Mouse (Mus musculus) cerebellum, adult 18-20 months (tissue): ENCODE measurements around the gene Rnft2.

Source experiments
- DNase-seq, 2 experiments: peaks; one replicate each; pipeline ENCODE4 v3.0.0; 2021

The Rnft2 gene

DNA sequence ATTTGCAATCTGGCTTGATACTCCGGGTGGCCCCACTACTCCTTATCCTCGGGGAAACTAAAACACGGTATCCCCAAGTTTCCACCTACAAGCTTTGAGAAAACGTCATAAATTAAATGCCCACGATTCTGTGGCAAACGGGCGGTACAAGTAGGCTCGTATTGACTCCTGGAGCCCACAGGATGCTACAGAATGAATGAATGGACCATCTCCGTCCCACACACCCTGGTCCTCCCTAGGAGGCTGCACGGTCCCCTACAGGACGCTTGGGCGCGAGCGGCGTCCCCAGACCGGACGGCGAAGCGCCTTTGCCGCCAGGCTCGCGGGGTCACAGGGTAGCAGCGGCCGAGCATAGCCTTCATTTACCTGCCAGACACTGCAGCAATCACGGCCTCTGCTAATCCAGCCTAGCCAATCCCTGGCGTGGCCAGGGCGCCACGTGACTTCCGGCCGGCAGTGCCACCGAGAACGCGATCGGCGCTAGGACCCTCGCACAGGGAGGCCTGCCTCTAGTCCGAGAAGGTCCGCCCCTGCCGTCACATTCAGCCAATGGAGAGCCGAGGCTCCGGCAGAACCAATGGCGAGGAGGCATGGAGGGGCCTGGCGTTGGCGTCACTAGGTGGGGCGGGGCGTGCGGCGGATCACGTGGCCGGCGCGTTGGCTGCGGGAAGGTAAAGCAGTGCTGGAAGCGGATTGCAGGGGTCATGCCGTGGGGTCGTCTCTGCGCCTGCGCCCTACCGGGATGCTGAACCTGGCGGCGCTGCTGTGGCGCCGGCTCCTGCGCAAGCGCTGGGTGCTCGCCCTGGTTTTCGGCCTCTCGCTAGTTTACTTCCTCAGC is at the start of gene Rnft2, which contains the start of gene 2410131K14Rik:
Gene Rnft2 (minus strand): TSS at position 511 of the 838 bp plus-strand sequence.
Gene 2410131K14Rik (plus strand): TSS at position 622 of the 838 bp plus-strand sequence.
- DNase-seq = peak; percentile 99 to 100

DNA sequence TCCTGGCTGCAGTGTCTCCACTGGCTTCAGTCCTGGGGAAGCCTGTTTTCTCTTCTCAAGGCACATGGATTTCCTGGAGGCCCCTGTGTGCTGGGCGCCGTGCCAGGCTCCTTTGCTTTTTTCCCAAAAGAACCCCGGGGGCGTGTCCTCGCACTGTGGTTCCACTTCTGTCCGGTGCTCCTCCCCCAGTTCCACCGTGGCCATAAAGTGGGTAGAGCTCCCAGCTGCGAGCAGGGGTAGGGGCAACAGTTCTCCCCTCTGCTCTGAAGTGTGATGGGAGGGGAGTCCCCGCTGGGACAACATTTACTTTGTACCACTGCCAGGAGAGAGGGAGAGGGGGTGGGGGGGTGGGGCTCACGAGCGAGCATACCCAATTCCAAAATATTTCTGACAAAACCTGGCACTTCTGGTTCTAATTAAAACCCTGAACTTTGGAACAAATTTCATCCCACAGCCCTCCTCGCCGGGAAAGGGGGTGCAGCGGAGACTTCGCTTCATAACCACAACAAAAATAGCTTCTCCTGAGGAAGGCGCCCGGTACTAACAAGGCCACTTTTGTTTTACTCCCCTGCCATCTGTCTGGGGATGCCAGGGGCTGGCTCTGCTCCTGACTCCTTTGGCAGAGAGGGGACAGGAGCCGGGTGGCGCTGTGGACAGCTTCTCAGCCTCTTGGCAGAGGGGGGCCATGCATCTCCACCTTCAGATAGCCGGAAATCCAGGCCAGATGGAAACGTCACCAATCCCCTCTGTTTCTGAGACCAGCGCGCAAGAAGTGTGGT is 49.4 kb upstream of the Rnft2 start:
- DNase-seq = peak; percentile 70 to 75

DNA sequence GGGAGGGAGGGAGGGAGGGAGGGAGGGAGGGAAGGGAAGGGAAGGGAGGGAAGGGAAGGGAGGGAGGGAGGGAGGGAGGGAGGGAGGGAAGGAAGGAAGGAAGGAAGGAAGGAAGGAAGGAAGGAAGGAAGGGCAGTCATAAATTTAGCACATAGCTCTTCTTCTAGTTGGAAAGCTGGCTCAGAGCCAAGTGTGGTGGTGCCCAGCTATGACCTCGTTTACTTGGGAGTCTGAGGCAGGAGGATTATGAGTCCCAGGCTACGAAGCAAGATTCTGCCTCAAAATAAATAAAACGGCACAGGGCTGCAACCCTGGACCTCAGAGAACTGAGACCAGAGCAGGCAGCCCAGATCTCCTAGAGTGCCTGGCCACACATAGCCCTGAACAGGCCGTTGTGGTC is 47.6 kb upstream of the Rnft2 start:
- DNase-seq = no peak

DNA sequence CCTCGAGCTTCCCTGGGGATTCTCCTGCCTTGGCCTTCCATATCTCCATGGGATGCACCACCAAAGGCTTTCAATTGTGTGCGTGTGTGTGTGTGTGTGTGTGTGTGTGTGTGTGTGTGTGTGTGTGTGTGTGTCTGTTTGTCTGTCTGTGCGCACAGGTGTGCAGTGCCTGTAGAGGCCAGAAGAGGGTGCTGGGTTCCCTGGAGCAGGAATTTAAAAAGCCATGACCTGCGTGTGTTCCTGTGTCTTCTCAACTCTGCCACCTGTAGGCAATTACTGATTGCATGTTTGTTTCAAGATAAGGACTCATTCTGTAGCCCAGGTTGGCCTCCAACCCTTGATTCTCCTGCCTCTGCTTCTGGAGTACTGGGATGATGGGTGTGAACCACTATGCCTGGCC is 46.5 kb upstream of the Rnft2 start:
- no peak for DNase-seq

DNA sequence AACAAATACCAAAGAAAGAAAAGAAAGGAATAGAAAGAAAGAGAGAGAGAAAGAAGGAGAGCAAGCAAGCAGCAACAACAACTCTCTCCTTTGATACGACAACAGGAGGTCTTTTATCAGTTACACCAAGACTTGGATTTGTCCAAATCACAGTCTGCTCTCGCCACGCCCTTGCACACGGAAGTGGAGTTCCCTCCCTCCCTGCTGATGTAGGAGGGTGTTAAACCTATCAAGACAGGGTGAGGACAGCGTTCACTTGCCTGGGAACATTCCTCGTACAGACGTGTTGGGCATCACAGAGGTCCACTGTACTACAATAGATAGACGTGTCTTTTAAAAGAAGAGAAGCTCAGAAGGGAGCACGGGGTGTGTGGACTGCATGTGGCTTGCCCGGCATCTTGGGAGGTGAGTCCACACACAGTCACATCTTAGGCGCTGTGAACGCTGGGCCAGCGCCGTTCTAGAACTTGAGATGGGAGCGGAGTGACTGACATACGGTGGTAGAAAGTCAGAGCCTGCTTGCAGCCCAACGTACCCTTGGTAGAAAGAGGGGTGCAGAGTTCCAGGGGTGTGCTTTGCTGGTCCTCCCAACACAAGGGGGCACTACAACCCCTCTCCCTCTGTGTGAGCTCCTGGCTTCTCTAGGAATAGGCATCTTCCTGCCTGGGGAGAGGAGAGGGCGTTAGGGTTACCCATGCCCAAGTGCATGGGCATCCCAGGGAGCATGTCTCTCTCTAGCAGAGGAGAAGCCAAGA is 33.0 kb upstream of the Rnft2 start:
- no peak for DNase-seq

DNA sequence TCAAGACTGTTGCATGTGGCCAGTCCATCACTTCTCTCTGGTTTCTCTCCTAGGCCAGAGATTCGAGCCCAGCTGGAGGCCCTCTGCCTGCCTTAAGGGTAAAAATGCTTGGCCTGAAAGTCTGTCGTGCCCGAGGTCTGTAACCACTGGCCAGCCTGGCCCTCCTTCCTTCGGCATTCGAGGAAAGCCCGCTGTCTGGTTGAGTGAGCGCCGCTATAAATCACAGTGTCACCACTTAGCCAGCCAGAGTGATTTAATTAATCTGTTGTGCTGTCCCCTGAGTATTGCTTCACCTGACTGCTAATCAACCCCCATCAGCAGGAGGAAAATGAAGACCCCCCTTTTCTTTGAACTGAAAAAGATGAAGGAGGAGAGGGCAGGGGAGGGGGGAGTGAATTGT is 31.8 kb upstream of the Rnft2 start:
- no peak for DNase-seq

DNA sequence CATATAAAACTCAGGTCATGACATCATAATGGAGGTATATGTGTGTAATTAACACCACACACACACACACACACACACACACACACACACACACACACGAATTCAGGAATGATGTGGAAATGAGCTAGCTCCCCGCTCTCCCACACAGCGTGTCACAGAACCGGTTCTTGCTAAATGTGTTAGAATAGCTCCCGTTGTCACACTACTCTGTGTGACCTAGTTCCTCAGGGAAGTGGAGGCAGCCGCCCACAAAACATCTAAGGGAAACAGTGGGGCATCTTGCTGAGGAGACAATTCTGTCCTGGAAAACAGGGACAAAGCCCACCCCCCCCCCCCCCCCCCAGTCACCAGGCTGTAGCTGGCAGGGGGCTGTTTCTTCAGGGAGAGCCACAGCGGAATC is 31.4 kb upstream of the Rnft2 start:
- DNase-seq = no peak

DNA sequence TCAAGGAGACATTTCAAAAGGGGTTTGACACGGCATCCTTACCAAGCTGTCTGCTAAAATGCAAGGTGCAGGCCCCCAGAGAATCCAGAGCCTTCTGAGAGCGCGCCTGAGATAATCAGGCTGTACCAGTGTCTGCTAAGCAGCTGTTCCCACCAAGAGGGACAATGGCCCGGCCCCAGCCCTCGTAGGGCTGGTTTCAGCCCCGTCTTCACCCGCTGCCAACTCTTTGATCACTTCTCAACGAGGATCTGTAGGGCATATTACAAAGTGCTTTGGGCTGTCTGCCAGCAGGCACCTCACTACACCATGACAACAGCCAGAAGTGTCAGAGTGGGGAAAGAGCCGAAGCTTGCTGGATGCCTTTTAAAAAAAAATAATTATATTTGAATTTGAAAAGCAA is 29.6 kb upstream of the Rnft2 start:
- DNase-seq = no peak

DNA sequence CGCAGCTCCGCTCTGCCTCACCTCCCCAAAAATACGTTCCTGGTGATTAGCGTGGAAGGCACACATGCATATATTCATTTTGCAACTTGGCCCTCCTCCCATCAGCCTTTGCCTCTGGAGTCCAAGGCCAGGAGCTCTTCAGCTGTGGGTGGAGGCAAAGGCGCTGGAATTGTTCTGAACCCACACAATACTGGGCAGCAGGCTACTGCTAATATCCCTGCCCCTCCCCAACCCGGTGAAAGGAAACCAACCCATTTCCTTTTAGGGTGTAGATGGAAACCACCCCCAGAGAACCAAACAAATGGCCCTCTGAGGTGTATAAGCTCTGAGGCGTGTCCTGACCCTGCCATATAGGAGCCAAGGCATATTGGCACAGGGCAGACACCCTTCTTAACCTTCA is 28.5 kb upstream of the Rnft2 start:
- no peak for DNase-seq

DNA sequence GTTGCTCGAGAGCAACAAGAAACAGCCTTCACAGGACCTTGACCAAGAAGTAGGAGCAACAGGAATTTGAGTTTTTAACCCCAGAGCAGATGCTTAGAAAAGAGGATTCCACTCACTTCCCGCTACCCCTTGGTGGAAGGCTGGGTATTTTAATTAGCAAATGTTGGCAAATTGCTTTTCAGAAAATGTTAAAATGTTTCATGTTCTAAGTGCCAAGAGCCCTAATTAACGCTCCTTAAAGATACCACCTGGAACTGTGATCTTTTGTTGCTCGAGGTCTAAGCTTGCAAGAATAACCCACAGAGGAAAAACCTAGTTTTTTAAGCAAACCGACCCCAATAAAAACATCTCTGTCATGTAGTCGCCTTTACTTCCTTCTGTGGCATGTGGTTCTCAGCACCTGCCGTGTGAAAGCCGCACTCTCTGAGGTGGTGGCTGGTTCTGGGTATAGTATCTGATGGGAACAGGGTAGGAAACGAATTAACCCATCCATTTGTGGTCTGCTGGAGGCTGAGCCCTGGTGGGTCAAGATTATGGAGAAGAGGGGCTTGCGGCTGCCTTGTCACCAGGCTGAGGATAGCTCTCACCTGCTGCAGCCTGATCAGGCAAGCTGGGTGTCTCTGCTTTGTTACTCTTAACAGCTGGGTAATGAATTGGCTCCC is 26.7 kb upstream of the Rnft2 start:
- DNase-seq = no peak

DNA sequence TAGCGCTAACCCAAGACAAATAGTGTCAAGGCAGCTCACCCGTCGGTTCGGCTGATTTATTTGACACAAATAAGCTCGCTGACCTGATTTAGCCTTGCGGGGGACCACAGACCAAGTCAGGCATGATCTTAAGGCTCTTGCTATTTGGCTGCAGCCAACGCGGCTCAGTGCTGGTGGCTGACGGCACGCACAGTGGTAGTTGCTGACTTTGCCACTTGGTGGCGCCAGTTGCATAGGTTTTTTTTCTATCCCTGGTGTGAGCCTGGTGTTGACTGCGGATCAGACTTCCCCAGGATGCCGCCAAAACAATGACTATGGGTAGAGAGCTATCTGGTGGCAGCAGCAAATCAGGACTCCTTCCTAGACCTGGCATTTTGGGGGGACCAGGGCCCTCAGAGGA is 24.1 kb upstream of the Rnft2 start:
- peak; percentile 90 to 94 for DNase-seq

DNA sequence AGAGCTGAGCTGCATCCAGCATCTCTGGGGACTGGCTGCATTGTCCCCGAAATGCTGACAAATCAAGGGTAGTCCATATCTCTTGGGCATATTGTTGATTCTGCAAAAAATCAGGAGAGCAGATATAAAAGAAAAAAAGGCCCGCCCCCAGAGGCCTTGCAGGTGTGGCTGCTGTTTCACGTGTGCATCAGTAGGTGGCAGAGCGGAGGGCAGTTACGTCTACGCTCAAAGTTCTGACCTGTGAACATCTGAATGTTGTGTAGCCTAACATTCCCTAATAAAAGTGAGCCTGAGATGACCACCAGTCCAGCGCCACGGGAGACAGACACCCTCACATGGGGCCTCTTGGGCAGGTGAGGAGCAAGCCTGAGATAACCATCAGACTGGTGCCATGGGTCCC is 21.4 kb upstream of the Rnft2 start:
- DNase-seq = no peak

DNA sequence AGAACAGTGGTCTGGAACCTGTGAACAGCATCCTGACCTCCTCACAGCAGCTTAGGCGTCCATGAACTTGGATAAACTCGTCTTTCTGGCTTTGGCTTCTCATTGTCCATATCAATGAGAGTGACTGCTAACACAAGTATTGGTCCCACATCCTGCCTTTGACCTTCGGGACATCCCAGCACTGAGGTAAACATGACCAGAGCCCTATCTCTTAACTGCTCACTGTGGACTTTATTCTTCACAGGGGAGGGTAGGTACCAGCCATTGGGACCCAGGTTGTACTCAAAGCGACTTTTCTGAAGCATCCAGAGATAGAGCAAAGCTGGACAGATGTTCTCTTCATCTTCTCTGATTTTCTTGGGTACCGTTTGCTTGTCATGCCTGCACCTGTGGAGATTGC is 20.4 kb upstream of the Rnft2 start:
- no peak for DNase-seq

DNA sequence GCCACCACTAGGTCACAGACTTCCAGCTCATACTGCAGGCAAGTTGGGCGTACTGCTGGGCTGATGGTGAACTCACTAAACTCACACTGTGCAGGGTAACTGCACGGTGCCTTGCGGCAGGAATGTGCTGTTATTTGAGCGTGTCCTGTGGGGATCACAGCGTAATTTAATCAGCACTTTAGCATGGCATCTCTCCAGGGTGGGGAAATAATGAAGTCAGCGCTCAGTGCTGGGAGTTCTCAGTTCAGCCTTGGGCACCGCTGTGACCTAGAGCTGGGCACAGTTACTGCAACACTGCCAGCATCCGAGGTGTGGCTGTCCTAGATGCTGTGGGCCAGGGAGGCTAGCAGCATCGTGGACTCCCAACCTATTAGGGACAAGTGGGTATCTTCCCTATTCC is 19.4 kb upstream of the Rnft2 start:
- no peak for DNase-seq

DNA sequence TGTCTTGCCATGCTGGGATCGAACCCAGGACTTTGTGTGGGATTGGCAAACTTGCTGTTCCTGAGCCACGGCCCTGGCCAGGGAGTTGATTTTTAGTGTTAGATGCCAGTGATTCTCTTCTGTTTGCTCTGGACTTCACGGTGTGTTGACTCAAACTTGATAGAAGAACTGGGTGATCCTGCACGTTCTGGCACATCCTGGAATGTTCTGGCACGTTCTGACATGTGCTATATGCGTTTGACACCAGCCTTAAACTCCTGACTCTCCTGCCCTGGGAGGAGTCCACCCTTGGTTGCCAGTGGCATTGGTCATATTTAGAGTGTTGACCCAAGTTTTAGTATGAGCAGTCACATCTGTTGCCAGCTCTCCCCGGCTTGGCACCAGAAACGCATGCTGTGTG is 17.5 kb upstream of the Rnft2 start:
- DNase-seq = no peak

DNA sequence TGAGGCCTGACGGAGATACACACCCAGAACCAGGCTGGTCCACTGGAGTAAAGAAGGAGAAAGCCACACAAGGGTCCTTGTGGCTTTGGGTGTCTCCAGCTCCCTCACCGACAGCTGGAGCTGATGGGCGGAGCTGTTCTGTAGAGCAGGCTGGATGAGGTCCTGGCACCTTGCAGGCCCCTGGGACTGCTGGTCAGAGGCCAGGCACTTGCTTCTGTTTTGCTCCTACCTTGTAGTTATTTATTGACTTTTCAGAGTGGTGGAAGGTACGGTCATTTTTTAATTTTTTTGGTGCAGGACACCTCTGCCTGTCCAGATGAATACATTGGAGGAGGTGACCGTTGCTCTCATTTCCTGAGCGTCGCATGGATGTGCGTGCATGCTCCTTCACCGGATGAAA is 16.3 kb upstream of the Rnft2 start:
- DNase-seq = no peak

DNA sequence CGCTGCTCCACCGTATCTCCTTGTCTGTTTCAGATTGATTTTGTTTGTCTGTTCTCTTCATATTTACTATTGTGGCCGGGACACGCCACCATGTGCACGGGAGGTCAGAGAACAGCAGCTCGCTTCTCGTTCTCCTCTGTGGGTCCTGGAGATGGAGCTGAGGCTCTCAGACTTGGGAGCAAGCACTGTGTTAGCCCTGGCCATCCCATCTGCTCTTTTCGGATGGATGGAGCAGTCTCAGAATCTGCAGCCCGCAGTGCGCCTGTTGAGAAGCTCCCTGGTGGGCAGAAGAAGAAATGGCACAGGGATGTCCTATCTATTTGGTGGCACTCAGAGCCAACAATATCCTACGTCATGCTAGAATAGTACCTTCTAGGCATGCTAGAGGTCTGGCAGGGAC is 15.7 kb upstream of the Rnft2 start:
- DNase-seq = peak; percentile 47 to 65

DNA sequence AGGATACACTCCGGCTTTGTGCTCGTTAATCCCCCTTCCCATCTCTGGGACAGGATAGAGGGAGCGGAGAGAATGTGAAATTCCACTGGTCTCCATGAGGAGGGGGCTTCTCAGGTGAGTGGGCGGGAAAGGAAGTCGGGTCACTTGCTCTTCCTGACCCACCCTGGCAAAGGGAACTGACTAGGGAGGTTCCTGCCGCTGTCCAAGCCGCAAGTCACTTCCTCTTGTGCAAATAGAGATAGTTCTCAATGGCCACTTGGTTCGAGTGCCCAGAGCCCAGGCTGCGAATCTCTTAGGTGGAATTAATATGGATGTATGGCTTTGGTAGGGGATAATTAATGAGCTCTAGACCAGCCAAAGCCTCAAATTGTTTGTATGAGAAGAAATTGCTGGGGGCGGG is 15.1 kb upstream of the Rnft2 start:
- no peak for DNase-seq

DNA sequence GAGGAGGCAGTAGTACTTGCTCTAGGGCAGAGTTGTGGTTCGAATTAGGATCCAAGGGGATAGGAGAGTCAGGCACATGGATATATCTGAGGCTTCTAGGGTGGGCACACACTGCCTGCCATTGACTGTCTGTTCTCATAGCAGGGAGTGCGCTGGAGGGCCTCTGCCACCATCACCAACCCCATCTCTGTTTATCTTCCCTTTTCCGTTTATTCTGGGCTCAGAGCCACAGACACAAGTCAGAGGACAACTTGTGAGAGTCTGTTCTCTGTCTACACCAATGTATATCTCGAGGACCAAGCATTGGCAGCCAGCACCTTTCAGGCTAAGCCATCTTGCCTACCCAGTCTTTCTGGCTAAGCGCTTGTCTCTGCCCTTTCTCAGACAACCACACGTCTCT is 14.7 kb upstream of the Rnft2 start:
- no peak for DNase-seq

DNA sequence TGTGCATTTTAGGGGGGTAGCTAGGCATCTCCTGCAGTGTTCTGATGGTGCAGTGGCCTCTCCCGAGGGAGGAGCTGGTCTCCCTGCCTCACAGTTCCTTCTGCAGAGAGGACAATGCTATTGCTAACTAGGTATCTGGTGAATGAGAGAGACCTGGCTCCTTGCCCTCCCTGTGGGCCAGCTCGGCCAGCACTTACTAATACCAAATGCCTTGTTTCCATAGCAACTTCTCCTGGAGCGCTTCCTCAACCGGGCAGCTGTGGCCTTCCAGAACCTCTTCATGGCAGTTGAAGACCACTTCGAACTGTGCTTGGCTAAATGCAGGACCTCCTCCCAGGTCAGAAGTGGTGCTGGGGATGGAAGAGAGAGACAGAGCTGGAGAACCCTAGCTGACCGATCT is 14.2 kb upstream of the Rnft2 start:
- DNase-seq = peak; percentile 69 to 70

DNA sequence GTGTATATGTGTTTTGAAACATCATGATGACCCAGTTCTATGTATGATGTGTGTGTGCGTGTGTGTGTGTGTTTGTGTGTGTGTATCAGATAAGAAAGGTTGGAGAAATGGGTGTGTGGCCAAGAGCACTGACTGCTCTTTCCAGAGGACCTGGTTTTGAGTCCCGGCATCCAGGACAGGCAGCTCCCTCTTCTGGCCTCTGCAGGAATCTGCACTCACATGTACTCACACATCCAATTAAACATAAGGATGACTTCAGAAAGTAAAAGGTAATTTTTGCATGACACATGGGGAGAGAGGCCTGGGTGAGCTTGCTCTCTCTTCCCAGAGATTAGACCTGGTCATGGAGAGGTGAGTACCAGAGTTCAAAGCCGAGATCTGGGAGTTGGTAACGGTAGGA is 12.1 kb upstream of the Rnft2 start:
- no peak for DNase-seq

DNA sequence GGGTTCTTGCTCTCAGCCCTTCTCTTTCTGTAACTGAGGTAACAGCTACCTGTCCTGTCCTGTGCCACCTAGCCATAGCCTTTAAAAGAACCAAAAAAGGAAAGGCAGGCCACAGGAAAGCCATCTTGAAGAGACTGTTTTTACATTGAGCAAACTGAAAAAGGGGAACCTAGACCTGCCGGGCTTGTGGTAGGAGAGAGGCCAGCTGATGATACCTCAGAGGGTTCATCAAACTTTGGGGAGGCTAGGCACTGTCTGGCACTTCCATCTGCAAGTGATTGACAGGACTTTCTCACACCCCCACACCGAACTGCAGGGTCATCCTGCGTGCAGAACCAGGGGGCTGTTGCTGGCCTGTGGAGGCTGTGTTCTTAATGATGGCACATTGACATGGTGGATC is 8.6 kb upstream of the Rnft2 start:
- DNase-seq = no peak

DNA sequence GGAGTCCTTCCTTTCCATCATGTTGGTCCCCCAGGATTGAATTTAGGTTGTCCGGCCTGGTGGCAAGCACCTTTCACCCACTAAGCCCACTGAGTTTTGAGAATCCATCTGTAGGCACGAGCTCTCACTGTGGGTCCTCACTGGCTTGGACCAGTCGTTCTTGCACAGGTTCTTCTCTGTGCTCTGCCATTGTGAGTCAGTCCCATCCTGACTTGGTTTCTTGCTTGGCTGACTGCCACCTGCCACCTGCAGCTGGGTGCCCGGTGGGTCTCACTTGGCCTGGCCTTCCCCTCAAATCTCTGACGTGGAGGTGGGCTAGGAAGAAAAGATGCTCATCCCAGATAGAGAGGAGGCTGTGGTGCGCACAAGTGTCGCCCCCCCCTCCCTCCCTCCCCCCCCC is 6.1 kb upstream of the Rnft2 start:
- no peak for DNase-seq
